Mouse (Mus musculus): ENCODE results near the gene Ccdc182. TPM values are rescaled to one million over a fixed set of nuclear protein-coding genes. Genes with fewer than 3 reads are reported as not detected.

Gene Ccdc182
- polyA plus RNA-seq, 1 experiment: not detected

- H3K4me3 ChIP-seq (ENCODE audit: insufficient read depth, low read length): no peak overlapping the region
- no peak overlapping the region for H3K27ac ChIP-seq (ENCODE audit: insufficient read depth, low read length)
- TF ChIP-seq POLR2A (IDR thresholded peaks at IDR 0.05; ENCODE audit: extremely low read depth, insufficient read depth, low read length) (no peak), CTCF (IDR thresholded peaks at IDR 0.05; ENCODE audit: extremely low read depth, insufficient read depth, low read length) (no peak)
- H3K4me1 ChIP-seq (ENCODE audit: control insufficient read depth, insufficient read depth, low read length): 0 out of 2 replicates have a peak, but pooled peaks cover 2% of the 10 kb centered on the region
Observed at GRCm38 (mm10) chr11:88276534-88277308, 17.1 kb upstream of the Ccdc182 start.

- H3K4me1 ChIP-seq (ENCODE audit: control insufficient read depth, insufficient read depth, low read length): 0 out of 2 replicates have a peak, but pooled peaks cover 2% of the 10 kb centered on the region
- H3K27ac ChIP-seq (ENCODE audit: insufficient read depth, low read length): no peak overlapping the region
- TF ChIP-seq POLR2A (IDR thresholded peaks at IDR 0.05; ENCODE audit: extremely low read depth, insufficient read depth, low read length): no peak
- TF ChIP-seq CTCF (IDR thresholded peaks at IDR 0.05; ENCODE audit: extremely low read depth, insufficient read depth, low read length): no peak
- no peak overlapping the region for H3K4me3 ChIP-seq (ENCODE audit: insufficient read depth, low read length)
Observed at GRCm38 (mm10) chr11:88279006-88279405, 14.9 kb upstream of the Ccdc182 start.

GRCm38 (mm10) chr11:88280426-88280836 lies 13.4 kb upstream of the Ccdc182 start:
- no peak overlapping the region for H3K27ac ChIP-seq (ENCODE audit: insufficient read depth, low read length)
- H3K4me1 ChIP-seq (ENCODE audit: control insufficient read depth, insufficient read depth, low read length): 0 out of 2 replicates have a peak, but pooled peaks cover 2% of the 10 kb centered on the region
- TF ChIP-seq POLR2A (IDR thresholded peaks at IDR 0.05; ENCODE audit: extremely low read depth, insufficient read depth, low read length) (no peak), CTCF (IDR thresholded peaks at IDR 0.05; ENCODE audit: extremely low read depth, insufficient read depth, low read length) (no peak)
- H3K4me3 ChIP-seq (ENCODE audit: insufficient read depth, low read length): no peak overlapping the region

GRCm38 (mm10) chr11:88281428-88282119 lies 12.3 kb upstream of the Ccdc182 start:
- H3K4me3 ChIP-seq (ENCODE audit: insufficient read depth, low read length): no peak overlapping the region
- 0 out of 2 replicates have a peak, but pooled peaks have one; percentile 11 for TF ChIP-seq CTCF (IDR thresholded peaks at IDR 0.05; ENCODE audit: extremely low read depth, insufficient read depth, low read length)
- no peak for TF ChIP-seq POLR2A (IDR thresholded peaks at IDR 0.05; ENCODE audit: extremely low read depth, insufficient read depth, low read length)
- no peak overlapping the region for H3K27ac ChIP-seq (ENCODE audit: insufficient read depth, low read length)
- no peaks in the 10 kb centered on the region for H3K4me1 ChIP-seq (ENCODE audit: control insufficient read depth, insufficient read depth, low read length)

- Histone ChIP-seq H3K4me1 (ENCODE audit: control insufficient read depth, insufficient read depth, low read length) (no peaks in the 10 kb centered on the region), H3K27ac (ENCODE audit: insufficient read depth, low read length) (no peak overlapping the region), H3K4me3 (ENCODE audit: insufficient read depth, low read length) (no peak overlapping the region)
- TF ChIP-seq CTCF (IDR thresholded peaks at IDR 0.05; ENCODE audit: extremely low read depth, insufficient read depth, low read length): no peak
- no peak for TF ChIP-seq POLR2A (IDR thresholded peaks at IDR 0.05; ENCODE audit: extremely low read depth, insufficient read depth, low read length)
Observed at GRCm38 (mm10) chr11:88282516-88282915, 11.3 kb upstream of the Ccdc182 start.

- no peak overlapping the region for H3K27ac ChIP-seq (ENCODE audit: insufficient read depth, low read length)
- TF ChIP-seq CTCF (IDR thresholded peaks at IDR 0.05; ENCODE audit: extremely low read depth, insufficient read depth, low read length) (no peak), POLR2A (IDR thresholded peaks at IDR 0.05; ENCODE audit: extremely low read depth, insufficient read depth, low read length) (no peak)
- no peaks in the 10 kb centered on the region for H3K4me1 ChIP-seq (ENCODE audit: control insufficient read depth, insufficient read depth, low read length)
- H3K4me3 ChIP-seq (ENCODE audit: insufficient read depth, low read length): no peak overlapping the region
Observed at GRCm38 (mm10) chr11:88286019-88286418, 7.8 kb upstream of the Ccdc182 start.

- H3K4me3 ChIP-seq (ENCODE audit: insufficient read depth, low read length): no peak overlapping the region
- no peak overlapping the region for H3K27ac ChIP-seq (ENCODE audit: insufficient read depth, low read length)
- TF ChIP-seq POLR2A (IDR thresholded peaks at IDR 0.05; ENCODE audit: extremely low read depth, insufficient read depth, low read length) (no peak), CTCF (IDR thresholded peaks at IDR 0.05; ENCODE audit: extremely low read depth, insufficient read depth, low read length) (no peak)
- no peaks in the 10 kb centered on the region for H3K4me1 ChIP-seq (ENCODE audit: control insufficient read depth, insufficient read depth, low read length)
Observed at GRCm38 (mm10) chr11:88288400-88288799, 5.5 kb upstream of the Ccdc182 start.

- Histone ChIP-seq H3K4me1 (ENCODE audit: control insufficient read depth, insufficient read depth, low read length) (no peaks in the 10 kb centered on the region), H3K4me3 (ENCODE audit: insufficient read depth, low read length) (no peak overlapping the region), H3K27ac (ENCODE audit: insufficient read depth, low read length) (no peak overlapping the region)
- TF ChIP-seq POLR2A (IDR thresholded peaks at IDR 0.05; ENCODE audit: extremely low read depth, insufficient read depth, low read length) (no peak), CTCF (IDR thresholded peaks at IDR 0.05; ENCODE audit: extremely low read depth, insufficient read depth, low read length) (0 out of 2 replicates have a peak, but pooled peaks have one; percentile 14)
Observed at GRCm38 (mm10) chr11:88288805-88289340, 5.0 kb upstream of the Ccdc182 start.

GRCm38 (mm10) chr11:88291245-88291644 lies 2.6 kb upstream of the Ccdc182 start:
- TF ChIP-seq CTCF (IDR thresholded peaks at IDR 0.05; ENCODE audit: extremely low read depth, insufficient read depth, low read length) (no peak), POLR2A (IDR thresholded peaks at IDR 0.05; ENCODE audit: extremely low read depth, insufficient read depth, low read length) (no peak)
- H3K4me1 ChIP-seq (ENCODE audit: control insufficient read depth, insufficient read depth, low read length): no peaks in the 10 kb centered on the region
- no peak overlapping the region for H3K27ac ChIP-seq (ENCODE audit: insufficient read depth, low read length)
- no peak overlapping the region for H3K4me3 ChIP-seq (ENCODE audit: insufficient read depth, low read length)

All from cortical plate, adult 2 months (tissue).